Mouse (Mus musculus) ES-Bruce4 (cell line): ENCODE measurements around the gene Acd.

Source experiments
- CTCF ChIP-seq: IDR thresholded peaks from one replicate; pipeline ENCODE4 v1.8.1; 2011; ENCODE audit warnings: low read depth, low read length
- EP300 ChIP-seq: IDR thresholded peaks from 2 replicates; pipeline ENCODE4 v1.6.1; 2011; ENCODE audit warnings: low read depth, low read length; ENCODE audit not compliant: insufficient read depth
- POLR2A ChIP-seq: IDR thresholded peaks from one replicate; pipeline ENCODE4 v1.8.1; 2011; ENCODE audit warnings: low read length; ENCODE audit not compliant: insufficient read depth

GRCm38 (mm10) chr8:105714139-105714538 lies 13.2 kb upstream of the Acd start:
- no peak for TF ChIP-seq EP300
- peak; percentile 83 for TF ChIP-seq CTCF
- no peak for TF ChIP-seq POLR2A
